Mouse (Mus musculus) neural tube, embryonic 14.5 days (tissue): ENCODE data around the gene Pth. TPM values are rescaled to one million over a fixed set of nuclear protein-coding genes. Genes with fewer than 3 reads are reported as not detected.

Source experiments
- ATAC-seq: fragments of 200-750 bp; cut with Nextera tagmentation; 2 replicates; pipeline ENCODE4 v1.8.0; 2017; ENCODE audit warnings: low read depth, mild to moderate bottlenecking, moderate TSS enrichment, moderate library complexity
- H3K27ac ChIP-seq: fragments of 300-500 bp; sonication (generic); 2 replicates; pipeline ENCODE4 v1.5.1; 2014; ENCODE audit warnings: low read depth, mild to moderate bottlenecking, control low read depth, low read length, moderate library complexity, mixed read lengths
- H3K27me3 ChIP-seq: fragments of 300-500 bp; sonication (generic); 2 replicates; pipeline ENCODE4 v1.6.1; 2014; ENCODE audit warnings: low read length; ENCODE audit not compliant: control insufficient read depth, insufficient read depth
- H3K36me3 ChIP-seq: fragments of 300-500 bp; sonication (generic); 2 replicates; pipeline ENCODE4 v1.6.1; 2014; ENCODE audit warnings: low read length, mixed read lengths; ENCODE audit not compliant: control insufficient read depth, insufficient read depth
- H3K4me1 ChIP-seq: fragments of 300-500 bp; sonication (generic); 2 replicates; pipeline ENCODE4 v1.6.1; 2014; ENCODE audit warnings: low read length; ENCODE audit not compliant: control insufficient read depth, insufficient read depth
- H3K4me2 ChIP-seq: fragments of 300-500 bp; sonication (generic); 2 replicates; pipeline ENCODE4 v1.6.1; 2014; ENCODE audit warnings: mild to moderate bottlenecking, low read depth, low read length, control low read depth
- H3K4me3 ChIP-seq: fragments of 300-500 bp; sonication (generic); 2 replicates; pipeline ENCODE4 v1.5.1; 2014; ENCODE audit warnings: low read depth, low read length, control low read depth, mixed read lengths
- H3K9ac ChIP-seq: fragments of 300-500 bp; sonication (generic); replicated peaks from 2 replicates; pipeline ENCODE4 v1.6.1; 2014; ENCODE audit warnings: low read depth, mild to moderate bottlenecking, control low read depth, low read length, mixed read lengths
- H3K9me3 ChIP-seq: fragments of 300-500 bp; sonication (generic); 2 replicates; pipeline ENCODE4 v1.6.1; 2016; ENCODE audit warnings: low read length; ENCODE audit not compliant: control insufficient read depth
- WGBS: fragments of 180-500 bp; shearing (Covaris S2); extraction: QIAGEN DNeasy Blood & Tissue Kit; methylation state at CpG from one replicate; pipeline ENCODE4 v1.1.7; 2014; 5-methylcytosine and 5-hydroxymethylcytosine counted together
- polyA plus RNA-seq: library from polyadenylated mRNA; unstranded; fragments of >200 nt; fragmentation: Nextera tagmentation; extraction: Ambion mirVana; gene quantifications from 2 replicates; pipeline ENCODE4 v1.2.1, GENCODE M21; 2014

The Pth gene
- not detected in 2 replicates for polyA plus RNA-seq

GRCm38 (mm10) chr7:113388470-113388869 is at the start of gene Pth:
TSS of gene Pth (minus strand) at chr7:113388570.
- Histone ChIP-seq H3K4me2 (no peak within 1 kb of the TSS), H3K4me3 (no peak within 1 kb of the TSS), H3K4me1 (no peaks in the 10 kb centered on the region), H3K36me3 (no peaks in the 10 kb centered on the region), H3K9ac (no peak within 1 kb of the TSS), H3K9me3 (no peaks in the 10 kb centered on the region), H3K27ac (no peak within 1 kb of the TSS), H3K27me3 (no peaks in the 10 kb centered on the region)
- WGBS = 92% methylated on average over 2 of the region's 2 CpGs
- no peak for ATAC-seq

- WGBS = 86% methylated on average over 10 of the region's 10 CpGs
- H3K4me1 ChIP-seq = no peaks in the 10 kb centered on the region
- H3K36me3 ChIP-seq = no peaks in the 10 kb centered on the region
- H3K4me2 ChIP-seq = no peak overlapping the region
- H3K4me3 ChIP-seq = no peak overlapping the region
- no peak overlapping the region for H3K27ac ChIP-seq
- H3K9me3 ChIP-seq = no peaks in the 10 kb centered on the region; the same call in 1 of the 2 replicates
- no peak for ATAC-seq
- no peak overlapping the region for H3K9ac ChIP-seq
- H3K27me3 ChIP-seq = no peaks in the 10 kb centered on the region
Measured at GRCm38 (mm10) chr7:113436312-113436711, 47.9 kb upstream of the Pth start.

GRCm38 (mm10) chr7:113434286-113434685 is 45.9 kb upstream of the Pth start:
- Histone ChIP-seq H3K27ac (no peak overlapping the region), H3K4me1 (no peaks in the 10 kb centered on the region), H3K27me3 (no peaks in the 10 kb centered on the region), H3K4me2 (no peak overlapping the region), H3K4me3 (no peak overlapping the region), H3K9ac (no peak overlapping the region), H3K36me3 (no peaks in the 10 kb centered on the region), H3K9me3 (no peaks in the 10 kb centered on the region)
- 24% methylated on average over 4 of the region's 4 CpGs for WGBS
- ATAC-seq = no peak

GRCm38 (mm10) chr7:113433451-113433850 is 45.1 kb upstream of the Pth start:
- Histone ChIP-seq H3K4me1 (no peaks in the 10 kb centered on the region), H3K27ac (no peak overlapping the region), H3K9ac (no peak overlapping the region), H3K4me2 (no peak overlapping the region), H3K36me3 (no peaks in the 10 kb centered on the region), H3K4me3 (no peak overlapping the region), H3K27me3 (no peaks in the 10 kb centered on the region), H3K9me3 (no peaks in the 10 kb centered on the region)
- WGBS = 84% methylated on average over 3 of the region's 3 CpGs
- ATAC-seq = no peak

GRCm38 (mm10) chr7:113432891-113433290 is 44.5 kb upstream of the Pth start:
- no peaks in the 10 kb centered on the region for H3K9me3 ChIP-seq
- H3K9ac ChIP-seq = no peak overlapping the region
- no peaks in the 10 kb centered on the region for H3K27me3 ChIP-seq
- no peak overlapping the region for H3K27ac ChIP-seq
- no peak overlapping the region for H3K4me3 ChIP-seq
- 90% methylated on average over 4 of the region's 4 CpGs for WGBS
- no peak overlapping the region for H3K4me2 ChIP-seq
- H3K36me3 ChIP-seq = no peaks in the 10 kb centered on the region
- no peak for ATAC-seq
- H3K4me1 ChIP-seq = no peaks in the 10 kb centered on the region

- Histone ChIP-seq H3K4me1 (no peaks in the 10 kb centered on the region), H3K4me2 (no peak overlapping the region), H3K36me3 (no peaks in the 10 kb centered on the region), H3K27me3 (no peaks in the 10 kb centered on the region), H3K9ac (no peak overlapping the region), H3K4me3 (no peak overlapping the region), H3K9me3 (no peaks in the 10 kb centered on the region), H3K27ac (no peak overlapping the region)
- no peak for ATAC-seq
- WGBS = 89% methylated on average over 1 of the region's 1 CpGs
Measured at GRCm38 (mm10) chr7:113420771-113421170, 32.4 kb upstream of the Pth start.

- Histone ChIP-seq H3K4me2 (no peak overlapping the region), H3K9me3 (no peaks in the 10 kb centered on the region), H3K27me3 (no peaks in the 10 kb centered on the region), H3K36me3 (no peaks in the 10 kb centered on the region), H3K9ac (no peak overlapping the region), H3K4me3 (no peak overlapping the region), H3K27ac (no peak overlapping the region), H3K4me1 (no peaks in the 10 kb centered on the region)
- WGBS = 49% methylated on average over 4 of the region's 4 CpGs
- no peak for ATAC-seq
Measured at GRCm38 (mm10) chr7:113419070-113419782, 30.9 kb upstream of the Pth start.

- no peak for ATAC-seq
- 82% methylated on average over 1 of the region's 1 CpGs for WGBS
- Histone ChIP-seq H3K27ac (no peak overlapping the region), H3K27me3 (no peaks in the 10 kb centered on the region), H3K4me1 (no peaks in the 10 kb centered on the region), H3K4me3 (no peak overlapping the region), H3K9me3 (no peaks in the 10 kb centered on the region), H3K4me2 (no peak overlapping the region), H3K36me3 (no peaks in the 10 kb centered on the region), H3K9ac (no peak overlapping the region)
Measured at GRCm38 (mm10) chr7:113416536-113416935, 28.2 kb upstream of the Pth start.

- WGBS = 90% methylated on average over 3 of the region's 3 CpGs
- H3K27me3 ChIP-seq = no peaks in the 10 kb centered on the region
- H3K4me3 ChIP-seq = no peak overlapping the region
- no peak overlapping the region for H3K9ac ChIP-seq
- no peak for ATAC-seq
- no peak overlapping the region for H3K27ac ChIP-seq
- no peak overlapping the region for H3K4me2 ChIP-seq
- H3K9me3 ChIP-seq = no peaks in the 10 kb centered on the region
- H3K36me3 ChIP-seq = no peaks in the 10 kb centered on the region
- H3K4me1 ChIP-seq = no peaks in the 10 kb centered on the region
Measured at GRCm38 (mm10) chr7:113415256-113415655, 26.9 kb upstream of the Pth start.
